Mouse (Mus musculus): Measurements from ENCODE around the gene Slc17a6. TPM values are rescaled to one million over a fixed set of nuclear protein-coding genes. Genes with fewer than 3 reads are reported as not detected.

Gene Slc17a6
- not detected for polyA plus RNA-seq (2014; fragmentation: Illumina TruSeq; extraction: RNeasy Lipid Tissue Mini Kit (QIAGEN cat#74804); ENCODE audit: low read depth, low replicate concordance)

GRCm38 (mm10) chr7:51621694-51622145, at the start of gene Slc17a6:
TSS of gene Slc17a6 (plus strand) at chr7:51622006.

Other genes starting within 250 kb of the Slc17a6 start
- gene Ano5, start 111.0 kb upstream of the Slc17a6 start, polyA plus RNA-seq (2014; fragmentation: Illumina TruSeq; extraction: RNeasy Lipid Tissue Mini Kit (QIAGEN cat#74804); ENCODE audit: low read depth, low replicate concordance) = 0.79 TPM
- 5.6 TPM for gene Gas2, start 240.0 kb downstream of the Slc17a6 start, polyA plus RNA-seq (2014; fragmentation: Illumina TruSeq; extraction: RNeasy Lipid Tissue Mini Kit (QIAGEN cat#74804); ENCODE audit: low read depth, low replicate concordance)
- 1.5 TPM for gene Fancf, start 240.3 kb downstream of the Slc17a6 start, polyA plus RNA-seq (2014; fragmentation: Illumina TruSeq; extraction: RNeasy Lipid Tissue Mini Kit (QIAGEN cat#74804); ENCODE audit: low read depth, low replicate concordance)

All from heart, adult 10 weeks (tissue).